Mouse (Mus musculus) CD8-positive naive resting alpha-beta T cell, adult 2 months (primary cell): ENCODE results near the gene Myom1.

Experiments used
- DNase-seq, 2 experiments: peaks; one replicate each; pipeline ENCODE4 v3.0.0; 2022; ENCODE audit warnings: low read depth in 2 of 2, low spot score in 2 of 2

Gene Myom1

GRCm38 (mm10) chr17:71014911-71015310 is 12.5 kb downstream of the Myom1 start:
- DNase-seq: no peak

GRCm38 (mm10) chr17:71017457-71017998 is 15.1 kb downstream of the Myom1 start:
- DNase-seq: no peak

DNA sequence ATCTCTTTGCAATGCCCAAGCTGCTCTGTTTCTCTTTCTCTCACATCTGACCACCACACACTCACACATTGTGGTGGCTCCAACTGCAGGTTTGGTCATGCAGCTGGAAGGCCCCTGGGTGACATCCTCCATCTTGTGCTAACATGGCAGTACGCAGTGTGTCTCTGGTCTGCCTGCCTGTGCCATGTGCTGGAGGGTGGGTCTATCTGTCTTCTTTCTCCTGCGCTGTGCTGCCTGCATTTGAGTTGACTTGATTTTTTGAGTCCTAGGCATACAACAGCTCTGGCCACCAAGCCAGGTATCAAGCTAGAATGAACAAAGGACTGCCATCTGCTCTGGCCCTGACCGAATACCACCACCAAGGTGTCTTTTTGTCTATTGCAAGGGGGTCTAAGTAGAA is 15.7 kb downstream of the Myom1 start:
- no peak for DNase-seq

DNA sequence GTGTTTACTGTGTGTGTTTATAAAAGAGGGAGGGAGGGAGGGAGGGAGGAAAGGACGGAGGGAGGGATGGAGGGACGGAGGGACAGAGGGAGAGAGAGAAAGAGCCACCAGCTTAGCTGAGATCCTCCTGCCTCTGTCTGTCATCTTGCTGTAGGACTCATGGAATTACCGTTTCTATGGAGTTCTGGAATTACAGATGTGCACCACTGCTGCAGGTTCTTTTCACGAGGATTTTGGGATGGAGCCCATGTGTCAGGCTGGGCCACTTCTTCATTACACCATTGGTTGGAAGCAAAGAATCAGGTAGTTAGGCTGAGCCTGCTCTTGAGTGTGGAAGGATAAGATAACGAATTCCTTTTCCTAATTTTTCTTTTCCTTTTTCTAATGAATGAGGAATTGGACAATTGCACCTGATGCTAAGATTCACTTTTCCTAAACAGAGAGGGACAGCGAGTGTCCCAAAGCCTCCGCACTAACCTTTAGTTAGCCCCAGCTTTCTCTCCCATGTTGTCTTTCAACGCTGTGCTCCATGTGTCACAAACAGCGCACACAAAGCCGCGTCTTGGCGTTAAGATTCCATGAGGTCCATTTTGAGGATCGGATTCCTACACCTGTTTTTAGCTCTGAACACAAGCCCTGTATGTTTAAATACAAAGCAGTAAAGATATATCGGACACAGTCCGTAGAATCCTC is 16.3 kb downstream of the Myom1 start:
- DNase-seq: no peak

GRCm38 (mm10) chr17:71019309-71019655 is 16.8 kb downstream of the Myom1 start:
- no peak for DNase-seq

DNA sequence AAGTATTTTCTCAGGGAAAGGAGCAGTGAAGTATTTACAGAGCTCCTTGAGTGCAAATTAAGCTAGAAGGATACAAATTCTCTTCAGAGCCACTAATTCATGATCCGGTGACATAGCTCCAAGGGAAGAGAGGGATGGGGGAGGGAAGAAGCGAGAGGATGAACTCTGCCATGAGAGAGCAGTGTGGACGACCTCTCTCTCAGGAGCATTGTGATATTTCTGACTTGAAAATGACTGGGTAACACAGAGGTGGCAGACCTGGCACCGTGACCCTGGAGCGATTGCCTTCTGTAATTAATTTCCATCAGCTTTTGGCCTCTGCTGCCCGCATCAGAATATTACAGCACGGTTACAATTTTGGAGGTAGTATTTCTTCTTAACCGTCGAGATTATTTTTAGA is 17.4 kb downstream of the Myom1 start:
- no peak for DNase-seq

- DNase-seq: no peak
Observed at GRCm38 (mm10) chr17:71022841-71023240, 20.4 kb downstream of the Myom1 start.

- DNase-seq: no peak
Observed at GRCm38 (mm10) chr17:71024071-71024470, 21.6 kb downstream of the Myom1 start.

DNA sequence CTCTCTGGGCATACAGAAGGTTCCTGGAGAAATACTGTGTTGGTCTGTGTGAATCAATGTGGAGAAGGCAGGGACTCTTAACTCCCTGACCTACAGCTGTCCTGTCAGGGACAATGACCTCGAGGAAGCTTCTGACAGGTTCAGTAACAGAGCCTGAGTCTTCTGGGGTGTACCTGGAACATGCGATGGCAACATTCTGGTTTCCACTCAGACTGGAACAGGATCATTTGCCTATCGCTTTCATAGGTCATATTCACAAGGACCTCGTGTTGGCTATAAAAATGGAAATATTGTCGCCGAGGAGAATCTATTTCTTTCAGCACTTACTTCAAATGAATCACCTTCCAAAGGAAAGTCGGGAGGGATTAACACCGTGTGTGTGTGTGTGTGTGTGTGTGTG is 23.5 kb downstream of the Myom1 start:
- DNase-seq: no peak

DNA sequence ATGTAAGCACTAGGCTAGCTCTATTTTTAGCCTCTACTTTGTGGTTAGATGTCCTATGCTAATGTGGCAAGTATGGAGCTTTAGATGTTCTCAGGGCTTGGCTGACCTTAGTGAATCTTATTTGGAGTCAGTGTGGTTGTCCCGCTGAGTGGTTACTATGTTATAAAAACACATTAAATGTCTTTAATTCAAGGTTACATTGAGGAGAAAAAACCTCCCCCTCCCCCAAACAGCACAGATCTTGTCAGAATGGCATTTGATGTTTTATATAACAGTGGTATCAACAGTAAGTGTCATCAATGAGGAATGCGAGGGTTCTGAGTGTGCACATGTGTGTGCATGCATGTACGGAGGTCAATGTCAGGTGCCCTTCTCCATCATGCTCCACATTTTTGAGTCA is 24.8 kb downstream of the Myom1 start:
- DNase-seq: no peak

- no peak for DNase-seq
Observed at GRCm38 (mm10) chr17:71032719-71033118, 30.3 kb downstream of the Myom1 start.

DNA sequence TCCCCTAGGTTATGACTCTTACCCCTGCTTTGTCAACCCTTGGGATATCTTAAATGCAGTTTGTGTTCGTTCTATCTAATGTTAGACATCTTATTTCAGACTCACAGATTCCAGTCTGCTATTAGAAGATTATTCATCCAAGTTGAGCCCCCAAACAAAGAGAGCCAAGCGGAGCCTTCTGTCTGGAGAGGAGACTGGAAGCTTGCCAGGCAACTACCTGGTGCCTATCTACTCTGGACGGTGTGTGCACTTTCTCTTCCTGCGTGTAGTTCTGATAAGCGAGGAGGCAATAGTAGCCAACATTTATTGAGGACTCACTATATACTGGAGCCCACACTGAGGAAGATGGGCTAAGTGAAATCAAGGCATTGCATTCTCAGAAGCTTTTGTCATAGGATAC is 32.0 kb downstream of the Myom1 start:
- no peak for DNase-seq

- DNase-seq: no peak
Observed at GRCm38 (mm10) chr17:71037188-71037587, 34.8 kb downstream of the Myom1 start.

DNA sequence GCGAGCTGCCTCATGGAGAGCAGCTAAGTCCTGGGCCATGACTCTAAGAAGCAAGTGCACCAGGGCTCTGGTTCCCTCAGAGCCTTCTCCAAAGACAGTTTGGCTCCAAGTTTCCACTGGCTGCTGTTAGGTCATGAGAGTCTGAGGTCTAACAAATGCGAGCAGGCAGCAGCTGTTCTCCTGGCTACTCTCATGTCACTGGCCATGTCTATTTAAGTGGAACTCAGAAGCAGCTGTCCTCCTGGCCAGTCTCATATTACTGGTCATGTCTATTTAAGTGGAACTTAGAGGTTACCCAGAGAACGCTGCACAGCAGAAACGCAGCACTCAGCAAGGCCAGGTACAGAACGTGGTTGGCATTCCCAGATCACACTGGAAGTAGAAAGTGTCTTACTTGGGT is 36.4 kb downstream of the Myom1 start:
- DNase-seq: no peak

GRCm38 (mm10) chr17:71039851-71040581 is 37.6 kb downstream of the Myom1 start:
- no peak for DNase-seq

DNA sequence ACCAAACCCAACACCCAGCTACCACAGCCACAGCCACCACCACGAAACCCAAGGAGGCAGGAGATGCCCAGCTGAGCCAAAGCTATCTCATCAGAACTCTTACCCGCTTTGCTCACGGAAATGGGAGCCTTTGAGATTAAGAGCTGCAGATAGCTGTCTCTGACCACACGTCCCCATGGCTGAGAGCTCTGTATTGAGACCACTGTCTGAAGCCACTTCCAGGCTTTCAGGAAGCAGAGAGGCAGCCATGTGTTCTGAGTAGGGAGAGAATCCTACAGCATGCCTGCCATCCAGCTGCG is 38.1 kb downstream of the Myom1 start:
- DNase-seq: no peak

- DNase-seq: no peak
Observed at GRCm38 (mm10) chr17:71042645-71043044, 40.2 kb downstream of the Myom1 start.

DNA sequence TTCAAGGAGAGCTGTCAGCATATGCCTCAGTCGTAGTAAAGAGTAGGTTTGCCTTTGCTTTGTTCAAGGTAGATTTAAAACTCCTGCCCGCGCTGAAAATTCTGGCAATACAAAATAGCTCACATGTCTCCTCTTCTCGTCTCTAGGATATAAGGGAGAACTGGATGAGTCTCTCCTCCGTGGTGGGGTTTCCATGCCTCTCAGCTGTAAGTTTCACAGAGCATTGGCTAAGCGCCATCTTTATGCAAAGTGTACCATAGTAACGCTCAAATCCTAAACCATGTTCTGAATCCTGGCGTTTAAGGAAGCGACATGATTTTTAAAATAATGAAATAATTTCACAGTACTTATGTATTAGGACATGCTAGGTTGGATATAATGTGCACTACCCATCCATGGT is 43.2 kb downstream of the Myom1 start:
- DNase-seq: no peak

DNA sequence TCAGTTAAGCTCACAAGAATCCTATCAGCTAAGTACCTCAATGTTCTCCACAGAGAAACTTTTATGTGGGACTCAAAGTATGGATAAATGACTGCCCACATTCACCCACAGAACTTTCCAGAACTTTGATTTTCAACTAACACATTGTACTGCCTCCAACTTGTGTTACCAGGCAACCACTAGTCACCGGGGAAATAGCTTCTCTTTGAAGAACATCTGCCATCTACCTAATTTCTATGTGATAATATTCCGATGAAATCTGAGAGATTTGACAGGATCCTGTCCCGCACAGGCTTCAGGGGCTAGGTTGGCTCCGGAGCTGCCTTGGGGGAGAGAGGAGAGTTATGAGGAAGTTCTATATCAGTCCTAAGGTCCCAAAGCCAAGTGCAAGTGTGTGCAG is 44.4 kb downstream of the Myom1 start:
- no peak for DNase-seq

DNA sequence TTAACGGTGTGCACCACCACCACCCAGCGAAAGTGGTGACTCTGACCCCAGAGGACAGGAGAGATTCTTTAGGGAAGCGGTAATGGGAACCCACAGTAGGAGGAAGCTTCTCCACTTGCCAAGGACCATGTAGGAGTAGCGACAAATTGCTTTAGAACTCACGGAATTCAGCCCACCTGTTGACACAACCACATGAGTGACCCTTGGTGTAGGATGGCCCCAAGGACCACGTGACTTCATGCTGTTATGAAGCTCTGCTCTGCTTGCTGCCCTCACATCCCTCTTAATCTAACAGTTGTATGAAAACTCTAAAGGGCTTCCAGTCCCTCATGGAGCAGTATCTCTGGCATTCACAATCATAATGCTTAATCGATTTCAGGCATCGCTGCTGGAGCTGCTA is 46.9 kb downstream of the Myom1 start:
- no peak for DNase-seq

- DNase-seq: no peak
Observed at GRCm38 (mm10) chr17:71053134-71053708, 50.8 kb downstream of the Myom1 start.

GRCm38 (mm10) chr17:71055203-71055894 is 52.9 kb downstream of the Myom1 start:
- DNase-seq: no peak
